Mouse (Mus musculus) fat pad, adult 2 months (tissue): ENCODE measurements around the gene Kcnq2.

Source experiments
- DNase-seq: peaks from one replicate; pipeline ENCODE4 v3.0.0-alpha.2; 2011; ENCODE audit warnings: low read depth, low spot score; ENCODE audit errors: extremely low read depth

The Kcnq2 gene

DNA sequence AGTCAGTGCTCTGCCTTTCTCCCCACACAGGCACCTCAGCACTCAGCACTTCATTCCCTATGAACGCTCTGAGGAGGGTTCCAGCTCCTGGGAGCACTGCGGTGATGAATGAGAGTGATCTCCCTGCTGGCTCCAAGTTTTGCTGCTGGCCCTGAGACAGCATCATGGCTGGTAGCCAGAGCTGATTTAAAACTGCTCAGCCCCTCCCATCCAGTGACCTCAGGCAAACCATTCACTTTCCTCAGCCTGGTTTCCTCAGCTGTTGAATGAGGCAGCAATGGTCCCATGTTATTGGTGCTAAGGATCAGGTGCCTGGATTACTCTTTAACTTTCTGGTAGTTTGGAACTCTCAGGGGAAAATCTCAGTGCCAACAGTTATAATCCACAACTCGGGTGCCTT is 91.7 kb downstream of the Kcnq2 start, which contains the start of gene Chrna4:
Chrna4 (minus strand) TSS at position 110 of the 400 bp plus-strand sequence.
- no peak for DNase-seq

DNA sequence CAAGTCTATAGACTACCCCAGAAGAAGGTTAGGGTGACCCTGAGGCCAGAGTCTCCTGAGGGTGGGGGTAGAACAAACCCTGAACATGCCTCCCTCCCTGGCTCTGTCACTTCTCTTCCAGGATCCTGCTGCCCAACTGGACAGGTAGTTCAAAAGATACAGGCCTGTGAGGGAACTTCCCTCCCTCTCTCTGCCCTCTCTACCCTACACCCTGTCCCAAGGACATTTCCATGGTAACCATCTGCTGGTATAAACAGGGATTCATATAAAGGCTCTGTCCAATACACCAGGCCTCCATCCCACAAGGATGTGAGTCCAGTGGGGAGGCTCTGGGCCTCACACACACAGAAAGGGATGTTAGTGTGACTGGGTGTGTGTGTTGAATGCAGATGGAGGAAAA is 92.7 kb downstream of the Kcnq2 start:
- no peak for DNase-seq

- no peak for DNase-seq
These were observed 93.2 kb downstream of the Kcnq2 start for GRCm38 (mm10) chr2:181041941-181042340.

DNA sequence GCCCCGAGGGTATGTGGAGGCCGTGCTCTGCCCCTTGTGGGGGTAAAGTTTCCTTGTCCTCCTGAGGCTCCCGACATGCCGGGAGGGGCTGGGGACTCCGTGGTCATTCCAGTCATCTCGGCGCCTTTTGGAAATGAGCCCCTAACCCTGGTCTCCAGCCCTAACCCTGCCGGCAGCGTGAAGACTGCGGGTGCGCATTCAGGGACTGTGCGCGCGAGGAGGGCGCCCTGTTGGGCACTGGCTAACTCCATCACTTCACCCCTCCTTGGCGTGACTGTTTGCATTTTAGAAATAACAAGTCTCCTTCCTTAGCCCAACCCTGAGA is 95.8 kb downstream of the Kcnq2 start:
- no peak for DNase-seq

- DNase-seq, result no peak
These were observed 96.3 kb downstream of the Kcnq2 start for GRCm38 (mm10) chr2:181038644-181039355.

DNA sequence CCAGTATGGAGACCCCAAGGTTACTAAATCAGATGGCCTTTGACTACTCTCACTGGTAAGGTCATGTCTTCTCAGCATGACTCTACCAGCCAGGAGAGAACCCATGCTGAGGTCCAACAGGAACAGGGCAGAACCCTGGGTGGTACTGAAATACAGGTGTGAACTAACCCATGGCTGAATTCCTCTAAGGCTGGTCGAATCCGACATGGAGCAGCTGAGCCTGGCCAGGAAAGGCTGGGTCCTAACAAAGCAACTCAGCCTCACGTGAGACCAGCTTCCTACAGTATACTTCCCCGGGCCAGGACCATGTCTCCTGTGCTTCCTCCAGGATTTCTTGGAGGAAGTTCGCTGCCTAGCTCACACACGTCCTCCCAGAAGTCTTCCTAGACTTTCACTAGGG is 98.5 kb downstream of the Kcnq2 start:
- no peak for DNase-seq

DNA sequence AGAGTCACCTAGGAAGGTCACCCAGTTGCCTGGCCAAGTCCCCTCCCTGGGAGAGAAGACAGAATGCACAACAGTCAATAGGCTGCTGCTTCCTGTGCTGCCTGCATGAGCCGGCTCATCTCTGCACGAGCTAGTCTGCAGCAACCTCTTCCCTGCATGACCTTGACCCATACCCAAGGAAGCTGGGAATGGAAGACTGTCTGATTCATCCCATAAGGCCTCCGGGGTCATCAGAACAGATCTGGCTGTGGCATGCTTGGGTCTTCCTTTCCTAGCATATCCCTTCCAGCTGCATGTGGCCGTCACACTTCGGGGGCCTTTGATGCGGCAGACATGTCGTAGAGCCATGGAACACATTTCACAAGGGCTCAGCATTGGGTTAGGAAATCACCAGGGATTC is 99.9 kb downstream of the Kcnq2 start:
- DNase-seq, result no peak

- DNase-seq, result no peak
These were observed 101.8 kb downstream of the Kcnq2 start for GRCm38 (mm10) chr2:181033310-181033709.

DNA sequence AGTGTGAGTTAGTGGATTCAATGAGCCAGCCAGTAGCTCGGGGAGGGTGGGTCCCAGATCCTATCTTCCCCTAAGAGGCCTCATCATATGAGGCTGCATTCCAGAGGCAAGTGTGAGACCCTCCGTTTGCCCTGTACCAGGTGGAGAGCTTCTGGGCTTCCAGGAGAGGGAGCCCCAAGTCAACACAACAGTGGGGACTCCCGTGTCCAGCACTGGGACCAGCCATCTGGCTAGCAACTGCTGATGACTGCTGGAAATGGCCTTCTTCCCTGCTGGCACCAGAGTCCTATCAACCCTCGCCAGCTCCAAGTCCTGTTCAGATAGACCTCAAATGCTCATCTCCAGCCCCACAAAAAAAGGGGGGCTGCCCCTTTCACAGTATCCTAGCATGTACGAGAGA is 102.7 kb downstream of the Kcnq2 start:
- no peak for DNase-seq

DNA sequence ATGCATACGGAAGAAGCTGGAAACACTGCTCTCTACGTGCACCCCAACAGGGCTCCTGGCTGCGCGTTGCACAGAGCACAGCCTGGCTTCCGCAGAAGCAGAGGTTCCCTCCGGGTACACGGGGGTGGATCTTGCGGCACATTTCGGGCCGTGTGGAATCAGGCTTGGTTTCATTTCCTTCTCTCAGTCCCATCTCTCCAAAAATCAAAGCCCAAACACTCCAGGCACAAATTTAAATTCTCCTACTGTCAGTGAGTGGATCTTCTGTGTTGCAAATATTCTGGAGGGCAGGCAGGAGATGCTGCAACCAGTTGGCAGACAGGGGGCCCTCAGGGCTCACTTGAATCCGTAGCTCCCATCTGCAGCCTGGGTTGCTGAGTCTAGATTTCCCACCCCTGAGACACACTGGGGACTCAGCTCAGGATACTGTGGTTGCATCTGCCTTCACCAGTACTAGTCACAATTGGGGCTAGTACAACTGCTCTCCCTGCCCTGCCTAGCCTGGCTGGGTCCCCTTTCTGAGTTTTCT is 103.6 kb downstream of the Kcnq2 start:
- DNase-seq, result no peak
